Mouse (Mus musculus) layer of hippocampus, postnatal 10 days (tissue): ENCODE results near the gene Usp36. TPM values are rescaled to one million over a fixed set of nuclear protein-coding genes. Genes with fewer than 3 reads are reported as not detected.

Experiments used
- DNase-seq, 2 experiments: peaks; one replicate each; pipeline ENCODE4 v3.0.0; 2021; ENCODE audit warnings: low spot score in 2 of 2
- total RNA-seq, 2 experiments: library from RNA; stranded (reverse); gene quantifications; 2 replicates each; pipeline ENCODE4 v1.2.3; 2021

Gene Usp36
- total RNA-seq, 2 experiments from 2014 or later = 23.2 to 26.7 TPM

GRCm38 (mm10) chr11:118298810-118299209 lies 8.8 kb upstream of the Usp36 start:
- DNase-seq = no peak

- no peak for DNase-seq
Measured at GRCm38 (mm10) chr11:118297967-118298366, 7.9 kb upstream of the Usp36 start.

DNA sequence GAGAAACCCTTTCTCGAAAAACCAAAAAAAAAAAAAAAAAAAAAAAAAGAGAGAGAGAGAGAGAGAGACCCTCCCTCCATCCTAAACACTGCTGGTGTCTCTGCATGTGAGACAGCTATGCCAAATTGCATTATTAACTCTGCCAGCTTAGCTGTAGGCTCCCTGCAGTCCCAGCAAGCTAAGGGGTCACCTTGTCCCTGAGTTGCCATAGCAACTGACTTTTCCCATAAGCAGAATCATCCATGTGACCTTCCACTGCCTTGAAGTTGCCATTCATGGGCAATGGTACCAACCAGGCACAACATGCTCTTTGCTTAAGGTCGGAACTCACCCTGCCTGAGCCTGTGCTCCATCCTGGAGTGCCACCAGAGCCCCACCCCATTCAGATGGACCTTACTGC lies 5.0 kb upstream of the Usp36 start:
- no peak for DNase-seq

GRCm38 (mm10) chr11:118292671-118293070 lies 2.6 kb upstream of the Usp36 start:
- no peak for DNase-seq

DNA sequence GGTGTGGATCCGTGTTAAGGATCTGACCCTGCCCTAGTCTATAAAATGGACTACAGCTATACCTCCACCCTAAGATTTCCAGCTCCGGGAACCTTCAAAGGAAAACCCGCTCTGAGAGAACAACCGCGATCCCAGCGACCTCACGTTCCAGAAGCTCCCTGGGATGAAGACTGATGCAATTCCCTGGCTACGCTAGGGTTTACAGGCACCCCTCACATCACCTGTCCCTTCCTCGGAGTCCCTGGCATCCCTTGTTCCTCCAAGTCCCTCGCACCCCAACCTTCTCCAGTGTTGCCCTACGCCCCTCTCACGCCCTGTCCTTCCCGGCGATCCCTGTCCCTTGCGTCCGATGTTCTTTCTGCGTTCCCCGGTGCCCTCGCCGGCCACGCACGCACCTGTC lies 482 bp downstream of the Usp36 start:
- DNase-seq = no peak

GRCm38 (mm10) chr11:118289037-118289511 lies 970 bp downstream of the Usp36 start:
- peak in 1 of 2 experiments; percentile 28 for DNase-seq

GRCm38 (mm10) chr11:118287573-118287972 lies 2.5 kb downstream of the Usp36 start:
- no peak for DNase-seq

DNA sequence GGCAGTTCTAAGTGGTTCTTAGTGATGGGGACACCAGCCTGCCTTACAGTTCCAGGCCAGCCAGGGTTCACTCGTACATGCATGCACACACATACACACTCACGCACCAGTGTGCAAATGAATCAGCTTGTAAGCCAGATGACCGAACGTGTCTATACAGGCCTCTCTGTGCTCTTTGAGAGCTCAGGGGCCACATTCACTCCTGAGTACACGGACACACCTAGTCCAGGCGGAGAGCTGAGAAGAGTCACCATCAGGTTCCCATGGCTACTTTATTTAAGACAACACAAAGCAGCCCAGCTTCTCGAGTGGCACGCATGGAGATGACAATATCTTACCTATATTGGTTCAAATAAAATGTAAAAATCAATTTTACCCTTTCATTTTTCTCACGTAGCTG lies 3.6 kb downstream of the Usp36 start:
- no peak for DNase-seq

DNA sequence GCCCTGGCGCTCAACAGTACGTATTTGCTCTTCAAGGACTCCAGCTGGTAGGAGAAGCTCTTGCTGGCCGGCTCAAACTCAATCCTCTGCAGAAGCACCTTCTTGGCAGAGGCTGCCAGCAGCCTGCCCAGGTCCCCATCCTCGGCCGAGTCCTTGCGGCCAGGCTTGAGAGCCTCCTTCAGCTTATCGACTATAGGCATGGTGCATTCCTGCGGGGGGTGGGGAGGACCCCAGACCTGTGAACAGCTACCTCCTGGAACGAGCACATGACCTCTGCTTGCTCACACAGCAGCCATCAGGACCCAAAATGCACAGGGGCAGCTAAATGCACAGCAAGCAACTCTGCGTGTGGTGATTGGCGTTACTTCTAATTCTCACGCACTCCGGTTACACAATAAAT lies 4.3 kb downstream of the Usp36 start:
- no peak for DNase-seq

DNA sequence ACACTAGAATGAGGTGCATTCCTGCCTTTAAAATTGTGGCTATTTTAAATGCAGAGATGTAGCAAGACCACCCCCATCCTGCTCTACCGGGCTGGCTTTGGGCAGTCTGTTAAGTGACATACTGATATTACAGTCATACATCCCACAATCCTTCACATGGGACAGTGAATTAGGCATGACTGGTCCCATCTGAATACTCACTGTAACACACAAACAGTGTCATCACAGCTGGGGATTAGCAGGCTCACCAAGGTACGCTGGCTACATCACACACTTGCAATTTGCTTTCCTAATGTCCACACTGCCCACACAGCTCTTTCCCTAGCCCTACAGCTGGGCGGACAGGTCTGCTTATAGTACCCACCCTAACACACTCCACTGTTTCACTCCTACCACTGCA lies 9.8 kb downstream of the Usp36 start:
- no peak for DNase-seq

- no peak for DNase-seq
Measured at GRCm38 (mm10) chr11:118276328-118276727, 13.7 kb downstream of the Usp36 start.

GRCm38 (mm10) chr11:118275092-118275491 lies 15.0 kb downstream of the Usp36 start:
- DNase-seq = no peak

DNA sequence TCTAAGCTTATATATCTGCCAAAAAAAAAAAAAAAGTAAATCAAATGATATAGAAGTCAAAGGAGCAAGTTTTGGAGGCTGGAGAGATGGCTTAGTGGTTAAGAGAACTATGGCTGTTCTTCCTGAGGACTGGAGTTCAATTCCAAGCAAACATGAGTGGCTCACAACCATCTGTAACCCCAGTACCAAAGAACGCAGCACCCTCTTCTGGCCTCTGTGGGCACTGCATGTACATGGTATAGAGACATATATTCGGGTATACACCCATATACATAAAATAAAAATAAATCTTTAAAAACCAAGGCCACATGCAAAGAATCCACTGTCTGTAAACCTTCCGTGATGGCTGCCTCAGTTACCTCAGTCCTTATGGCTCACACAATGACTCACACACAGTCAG lies 20.2 kb downstream of the Usp36 start:
- DNase-seq = no peak

DNA sequence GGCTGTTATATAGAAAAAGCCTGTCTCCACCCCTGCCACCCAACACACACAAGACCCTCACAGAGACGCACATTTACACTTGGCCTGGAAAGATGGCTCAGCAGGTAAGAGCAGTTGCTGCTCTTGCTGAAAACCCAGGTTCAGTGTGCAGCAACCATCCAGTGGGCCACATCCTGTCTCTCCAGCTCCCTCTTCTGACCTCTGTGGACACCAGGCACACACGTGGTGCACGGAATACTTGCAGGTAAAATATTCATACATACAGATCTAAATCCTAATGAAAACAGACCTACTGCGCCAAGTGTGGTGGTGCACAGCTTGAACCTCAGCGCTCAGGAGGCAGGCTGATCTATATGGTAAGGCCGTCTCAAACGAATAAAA lies 23.4 kb downstream of the Usp36 start:
- no peak for DNase-seq

- DNase-seq = no peak
Measured at GRCm38 (mm10) chr11:118266044-118266665, 23.9 kb downstream of the Usp36 start.

- no peak for DNase-seq
Measured at GRCm38 (mm10) chr11:118265621-118266020, 24.4 kb downstream of the Usp36 start.

GRCm38 (mm10) chr11:118263146-118263545 lies 26.9 kb downstream of the Usp36 start:
- peak; percentile 51 to 55 for DNase-seq

DNA sequence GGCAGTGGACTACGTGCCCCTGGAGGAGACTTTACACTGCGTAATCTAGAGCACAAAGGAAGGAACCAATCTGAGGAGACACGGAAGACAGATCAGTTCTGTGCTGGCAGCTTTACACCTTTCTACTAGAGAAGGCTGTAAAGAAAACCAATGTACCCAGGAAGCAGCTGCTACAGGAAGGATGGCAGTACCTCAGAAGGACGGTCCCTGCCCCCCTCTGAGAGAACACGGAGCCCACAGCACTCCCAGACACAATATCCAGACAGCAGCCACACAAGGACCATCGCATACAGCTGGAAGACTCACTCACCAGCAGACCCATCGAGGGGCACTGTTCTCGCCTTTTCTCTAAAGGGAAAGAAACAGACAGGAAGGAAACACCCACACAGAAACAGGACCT lies 30.0 kb downstream of the Usp36 start:
- DNase-seq = no peak

GRCm38 (mm10) chr11:118259580-118259979 lies 30.5 kb downstream of the Usp36 start:
- DNase-seq = no peak

DNA sequence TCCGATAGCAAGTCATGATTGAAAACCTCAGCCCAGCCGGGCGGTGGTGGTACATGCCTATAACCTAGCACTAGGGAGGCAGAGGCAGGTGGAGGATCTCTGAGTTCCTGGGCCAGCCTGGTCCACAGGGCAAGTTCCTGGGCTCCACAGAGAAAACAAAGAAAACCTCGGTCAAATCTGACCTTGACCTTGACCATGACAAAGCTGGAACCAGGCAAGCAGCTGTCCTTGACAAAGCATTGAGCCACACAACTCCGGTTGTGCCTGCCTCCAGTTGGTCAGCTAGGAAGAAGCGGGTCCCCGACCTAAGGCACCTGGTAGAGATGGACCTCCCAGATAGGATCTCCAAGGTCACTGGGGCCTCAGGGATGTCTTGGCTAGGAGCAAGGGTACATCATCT lies 33.7 kb downstream of the Usp36 start:
- no peak for DNase-seq

GRCm38 (mm10) chr11:118254159-118254951 lies 35.7 kb downstream of the Usp36 start:
- DNase-seq = peak; percentile 70 to 79

- no peak for DNase-seq
Measured at GRCm38 (mm10) chr11:118253447-118254158, 36.4 kb downstream of the Usp36 start.
